In the genomic region with DNA sequence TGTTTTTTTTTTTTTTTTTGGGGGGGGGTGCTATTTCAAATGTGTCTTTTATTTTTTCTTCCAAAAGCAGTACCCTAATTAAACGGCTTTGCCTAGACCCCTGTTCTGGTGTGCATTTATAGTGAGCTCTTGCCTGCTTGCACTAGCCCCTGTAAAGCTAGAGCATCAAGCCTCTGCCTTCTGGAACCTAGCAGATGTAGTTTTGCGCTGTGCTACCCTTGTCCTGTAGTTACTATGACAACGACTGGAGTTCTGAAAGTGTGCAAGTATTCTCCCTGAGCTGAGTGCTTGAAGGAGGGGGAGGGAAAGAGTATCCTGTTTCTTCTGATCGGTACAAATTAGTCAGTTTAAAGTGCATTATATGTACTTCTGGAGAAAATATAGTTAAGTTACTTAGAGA, we compare ENCODE assay signal across 16 mouse cellular contexts. TPM values are rescaled to one million over a fixed set of nuclear protein-coding genes. Genes with fewer than 3 reads are reported as not detected.
DNase-seq lines count a peak whose midpoint lies in the region; ATAC-seq and TF ChIP-seq lines count a peak whose summit lies in the region.
"Had no signal": no experiment of that assay in that cellular context is flagged by ENCODE, and none has a peak within 500 bp of the region (broad histone marks: within the 10 kb centered on the region; RNA-seq: fewer than 3 reads in every experiment).

No protein-coding gene starts in this region.

- no peaks in the 10 kb centered on the region for H3K9me3 ChIP-seq in hindbrain, embryonic 12.5 days (replicated peaks)
- H3K9me3 ChIP-seq in hindbrain, embryonic 16.5 days (ENCODE audit: control insufficient read depth, low read length), result no peaks in the 10 kb centered on the region
- no peaks in the 10 kb centered on the region for H3K9me3 ChIP-seq in forebrain, embryonic 14.5 days (replicated peaks; ENCODE audit: control insufficient read depth, low read length)
- no peaks in the 10 kb centered on the region for H3K9me3 ChIP-seq in midbrain, embryonic 13.5 days
- H3K9me3 ChIP-seq: kidney, embryonic 15.5 days; liver, embryonic 15.5 days had no signal

- no peak overlapping the region for H3K27ac ChIP-seq in hindbrain, embryonic 12.5 days
- H3K27ac ChIP-seq in hindbrain, embryonic 16.5 days (ENCODE audit: low read depth, low read length), result no peak overlapping the region
- no peak overlapping the region for H3K27ac ChIP-seq in forebrain, embryonic 14.5 days (ENCODE audit: low read depth, low read length)
- no peak overlapping the region for H3K27ac ChIP-seq in midbrain, embryonic 13.5 days
- no peak overlapping the region for H3K27ac ChIP-seq in kidney, adult 2 months (ENCODE audit: insufficient read depth, low read depth, low read length)
- H3K27ac ChIP-seq: kidney, embryonic 15.5 days; liver, embryonic 15.5 days had no signal

- H3K9ac ChIP-seq in hindbrain, embryonic 12.5 days, result no peak overlapping the region
- H3K9ac ChIP-seq in hindbrain, embryonic 16.5 days (ENCODE audit: low read depth, low read length), result no peak overlapping the region
- H3K9ac ChIP-seq in forebrain, embryonic 14.5 days (ENCODE audit: low read length), result 0 out of 2 replicates have a peak overlapping the region, but pooled peaks have one; percentile 21
- no peak overlapping the region for H3K9ac ChIP-seq in midbrain, embryonic 13.5 days (replicated peaks)
- H3K9ac ChIP-seq: kidney, embryonic 15.5 days; liver, embryonic 15.5 days had no signal

- WGBS in hindbrain, embryonic 12.5 days, result 36% methylated on average over 4 of the region's 4 CpGs
- WGBS in hindbrain, embryonic 16.5 days, result 29% methylated on average over 4 of the region's 4 CpGs
- WGBS in forebrain, embryonic 14.5 days, result 29% methylated on average over 4 of the region's 4 CpGs
- 18% methylated on average over 4 of the region's 4 CpGs for WGBS in midbrain, embryonic 13.5 days
- WGBS in kidney, adult 2 months, result 71% methylated on average over 4 of the region's 4 CpGs

- DNase-seq in embryo, embryonic 10.5 days (ENCODE audit: low spot score), result peak; percentile 64
- DNase-seq in forebrain, embryonic 14.5 days (ENCODE audit: low spot score), result peak; percentile 55
- no peak for DNase-seq in kidney, adult 2 months
- DNase-seq in left cerebral cortex, adult 11 months (ENCODE audit: low spot score), result no peak
- DNase-seq in heart, postnatal 10 days, result no peak
- DNase-seq: cerebellum, adult 11-12 months; gastrocnemius, postnatal 25 days; left cerebral cortex, postnatal 4 days had no signal

- no peak overlapping the region for H3K4me3 ChIP-seq in hindbrain, embryonic 12.5 days
- no peak overlapping the region for H3K4me3 ChIP-seq in hindbrain, embryonic 16.5 days (ENCODE audit: low read length)
- H3K4me3 ChIP-seq in forebrain, embryonic 14.5 days (ENCODE audit: low read depth, low read length), result no peak overlapping the region
- no peak overlapping the region for H3K4me3 ChIP-seq in midbrain, embryonic 13.5 days (replicated peaks)
- H3K4me3 ChIP-seq in kidney, adult 2 months (ENCODE audit: insufficient read depth, low read depth, low read length), result no peak overlapping the region
- H3K4me3 ChIP-seq: erythroblast, embryonic 14.5 days; kidney, embryonic 15.5 days; liver, embryonic 15.5 days had no signal

- 0 out of 2 replicates have a peak, but pooled peaks cover 5% of the 10 kb centered on the region for H3K36me3 ChIP-seq in hindbrain, embryonic 12.5 days
- 0 out of 2 replicates have a peak, but pooled peaks cover under 1% of the 10 kb centered on the region for H3K36me3 ChIP-seq in hindbrain, embryonic 16.5 days (ENCODE audit: control insufficient read depth, insufficient read depth, low read length)
- H3K36me3 ChIP-seq in forebrain, embryonic 14.5 days (ENCODE audit: control insufficient read depth, insufficient read depth, low read length), result peaks cover 4% of the 10 kb centered on the region; the same call in 1 of the 2 replicates
- peaks cover 24% of the 10 kb centered on the region for H3K36me3 ChIP-seq in midbrain, embryonic 13.5 days
- H3K36me3 ChIP-seq in kidney, adult 2 months (ENCODE audit: control insufficient read depth, insufficient read depth, low read length), result peaks cover 2% of the 10 kb centered on the region; the same call in 1 of the 2 replicates

- intact Hi-C loops in heart, postnatal 10 days (cut with DNase I), result no loop called here

- ATAC-seq in hindbrain, embryonic 12.5 days (ENCODE audit: low FRiP score), result 0 out of 2 replicates have a peak, but pooled peaks have one; percentile 48
- no peak for ATAC-seq in hindbrain, embryonic 16.5 days
- 0 out of 2 replicates have a peak, but pooled peaks have one; percentile 52 for ATAC-seq in forebrain, embryonic 14.5 days
- peak; percentile 69; the same call in 1 of the 2 replicates for ATAC-seq in midbrain, embryonic 13.5 days
- ATAC-seq: activated CD4-positive, CD25-positive, alpha-beta regulatory T cell, adult 4 months had no signal

- H3K4me1 ChIP-seq in hindbrain, embryonic 12.5 days, result no peaks in the 10 kb centered on the region
- H3K4me1 ChIP-seq in hindbrain, embryonic 16.5 days (ENCODE audit: control insufficient read depth, insufficient read depth, low read depth, low read length), result no peaks in the 10 kb centered on the region
- no peaks in the 10 kb centered on the region for H3K4me1 ChIP-seq in forebrain, embryonic 14.5 days (ENCODE audit: control insufficient read depth, insufficient read depth, low read length)
- 0 out of 2 replicates have a peak, but pooled peaks cover 5% of the 10 kb centered on the region for H3K4me1 ChIP-seq in midbrain, embryonic 13.5 days (replicated peaks)
- H3K4me1 ChIP-seq in kidney, adult 2 months (ENCODE audit: control insufficient read depth, insufficient read depth, low read length), result no peaks in the 10 kb centered on the region
- H3K4me1 ChIP-seq: kidney, embryonic 15.5 days; liver, embryonic 15.5 days had no signal

- TF ChIP-seq CTCF in kidney, adult 2 months (conservative IDR thresholded peaks at IDR 0.05; ENCODE audit: insufficient read depth, insufficient read length, low read depth, low read length), result no peak

- no peak for TF ChIP-seq POLR2A in kidney, adult 2 months (IDR thresholded peaks at IDR 0.05; ENCODE audit: low read depth, low read length)

- H3K4me2 ChIP-seq in hindbrain, embryonic 12.5 days (replicated peaks), result no peak overlapping the region
- H3K4me2 ChIP-seq in hindbrain, embryonic 16.5 days (ENCODE audit: low read length), result no peak overlapping the region
- no peak overlapping the region for H3K4me2 ChIP-seq in forebrain, embryonic 14.5 days (ENCODE audit: low read length)
- H3K4me2 ChIP-seq in midbrain, embryonic 13.5 days (replicated peaks), result no peak overlapping the region
- H3K4me2 ChIP-seq: kidney, embryonic 15.5 days; liver, embryonic 15.5 days had no signal

- H3K27me3 ChIP-seq in hindbrain, embryonic 12.5 days, result no peaks in the 10 kb centered on the region
- H3K27me3 ChIP-seq in hindbrain, embryonic 16.5 days (replicated peaks; ENCODE audit: control insufficient read depth, insufficient read depth, low read length), result no peaks in the 10 kb centered on the region
- no peaks in the 10 kb centered on the region for H3K27me3 ChIP-seq in forebrain, embryonic 14.5 days (replicated peaks; ENCODE audit: control insufficient read depth, insufficient read depth, low read length)
- H3K27me3 ChIP-seq in midbrain, embryonic 13.5 days, result no peaks in the 10 kb centered on the region
- no peaks in the 10 kb centered on the region for H3K27me3 ChIP-seq in kidney, adult 2 months (replicated peaks; ENCODE audit: control insufficient read depth, insufficient read depth, low read length)
- H3K27me3 ChIP-seq: kidney, embryonic 15.5 days; liver, embryonic 15.5 days had no signal

RNA-seq across cellular contexts. Expression of a gene that starts 20.8 kb away (rescaled TPM):
- polyA plus RNA-seq in hindbrain, embryonic 12.5 days (2016; fragmentation: Nextera tagmentation; extraction: Ambion mirVana), result 2.2 and 2.3 TPM in 2 replicates
- polyA plus RNA-seq in hindbrain, embryonic 16.5 days (2015; fragmentation: Nextera tagmentation; extraction: Ambion mirVana), result 3.4 and 5.0 TPM in 2 replicates
- polyA plus RNA-seq in forebrain, embryonic 14.5 days (2014; fragmentation: Nextera tagmentation; extraction: Ambion mirVana), result 0.54 and 1.0 TPM in 2 replicates
- polyA plus RNA-seq in midbrain, embryonic 13.5 days (2015; fragmentation: Nextera tagmentation; extraction: Ambion mirVana), result 0.90 and 1.1 TPM in 2 replicates
- polyA plus RNA-seq in kidney, adult 2 months (2012; rRNA removed), result 2.8 and 3.1 TPM in 2 replicates
- 1 to 10 TPM; 2.8 to 4.1 TPM for total RNA-seq in heart, postnatal 10 days (2021)
- total RNA-seq: monocyte, adult 5-6 weeks had no signal
- polyA plus RNA-seq: activated CD4-positive, CD25-positive, alpha-beta regulatory T cell, adult 4 months had no signal

Comparison
In these comparisons a context has a peak if more than half of its experiments do, and no peak if none do; other contexts are left out.
1. DNase-seq: peak in embryo, embryonic 10.5 days (single experiment) and forebrain, embryonic 14.5 days (single experiment); none in kidney, adult 2 months (single experiment), left cerebral cortex, adult 11 months (single experiment) and heart, postnatal 10 days (0 of 2).